Mouse (Mus musculus) forebrain, embryonic 15.5 days (tissue): ENCODE data around the gene Nrip3. TPM values are rescaled to one million over a fixed set of nuclear protein-coding genes. Genes with fewer than 3 reads are reported as not detected.

Experiments used
- ATAC-seq: fragments of 200-750 bp; cut with Nextera tagmentation; replicated peaks from 2 replicates; pipeline ENCODE4 v1.8.0; 2017; ENCODE audit warnings: mild to moderate bottlenecking, moderate TSS enrichment, moderate library complexity
- H3K27ac ChIP-seq: fragments of 300-500 bp; sonication (generic); replicated peaks from 2 replicates; pipeline ENCODE4 v1.5.1; 2015; ENCODE audit warnings: mild to moderate bottlenecking, inconsistent platforms
- H3K27me3 ChIP-seq: fragments of 300-500 bp; sonication (generic); 2 replicates; pipeline ENCODE4 v1.6.1; 2015; ENCODE audit warnings: inconsistent platforms
- H3K36me3 ChIP-seq: fragments of 300-500 bp; sonication (generic); 2 replicates; pipeline ENCODE4 v1.6.1; 2015; ENCODE audit warnings: mild to moderate bottlenecking, inconsistent platforms
- H3K4me1 ChIP-seq: fragments of 300-500 bp; sonication (generic); 2 replicates; pipeline ENCODE4 v1.6.1; 2015; ENCODE audit warnings: inconsistent platforms
- H3K4me2 ChIP-seq: fragments of 300-500 bp; sonication (generic); replicated peaks from 2 replicates; pipeline ENCODE4 v1.6.1; 2015; ENCODE audit warnings: mild to moderate bottlenecking, inconsistent platforms
- H3K4me3 ChIP-seq: fragments of 300-500 bp; sonication (generic); 2 replicates; pipeline ENCODE4 v1.5.1; 2015; ENCODE audit warnings: mild to moderate bottlenecking, inconsistent platforms
- H3K9ac ChIP-seq: fragments of 300-500 bp; sonication (generic); replicated peaks from 2 replicates; pipeline ENCODE4 v1.6.1; 2015; ENCODE audit warnings: mild to moderate bottlenecking, inconsistent platforms
- H3K9me3 ChIP-seq: fragments of 300-500 bp; sonication (generic); 2 replicates; pipeline ENCODE4 v1.6.1; 2016; ENCODE audit warnings: inconsistent platforms
- WGBS: fragments of 180-500 bp; shearing (Covaris S2); methylation state at CpG from one replicate; pipeline ENCODE4 v1.1.7; 2015; ENCODE audit warnings: mixed read lengths; 5-methylcytosine and 5-hydroxymethylcytosine counted together
- polyA plus RNA-seq: library from polyadenylated mRNA; unstranded; fragments of >200 nt; fragmentation: Nextera tagmentation; extraction: Ambion mirVana; gene quantifications from 2 replicates; pipeline ENCODE4 v1.2.1, GENCODE M21; 2015

The Nrip3 gene
- polyA plus RNA-seq, 1 experiment from 2014 or later: 6.4 TPM

- Histone ChIP-seq H3K4me3 (no peak overlapping the region), H3K9me3 (no peaks in the 10 kb centered on the region), H3K4me2 (no peak overlapping the region), H3K27ac (peak overlapping the region; percentile 29; the same call in 1 of the 2 replicates), H3K9ac (no peak overlapping the region), H3K36me3 (no peaks in the 10 kb centered on the region), H3K4me1 (peaks cover 11% of the 10 kb centered on the region), H3K27me3 (no peaks in the 10 kb centered on the region)
- WGBS: 24% methylated on average over 2 of the region's 2 CpGs
- peak; percentile 53; the same call in 1 of the 2 replicates for ATAC-seq
These were observed 17.8 kb downstream of the Nrip3 start for GRCm38 (mm10) chr7:109764009-109764408.

GRCm38 (mm10) chr7:109756291-109756690 lies 25.5 kb downstream of the Nrip3 start:
- Histone ChIP-seq H3K4me2 (no peak overlapping the region), H3K36me3 (no peaks in the 10 kb centered on the region), H3K27ac (no peak overlapping the region), H3K9me3 (no peaks in the 10 kb centered on the region), H3K27me3 (no peaks in the 10 kb centered on the region), H3K4me3 (no peak overlapping the region), H3K4me1 (peaks cover 20% of the 10 kb centered on the region), H3K9ac (no peak overlapping the region)
- ATAC-seq: no peak
- WGBS: 90% methylated on average over 3 of the region's 3 CpGs

DNA sequence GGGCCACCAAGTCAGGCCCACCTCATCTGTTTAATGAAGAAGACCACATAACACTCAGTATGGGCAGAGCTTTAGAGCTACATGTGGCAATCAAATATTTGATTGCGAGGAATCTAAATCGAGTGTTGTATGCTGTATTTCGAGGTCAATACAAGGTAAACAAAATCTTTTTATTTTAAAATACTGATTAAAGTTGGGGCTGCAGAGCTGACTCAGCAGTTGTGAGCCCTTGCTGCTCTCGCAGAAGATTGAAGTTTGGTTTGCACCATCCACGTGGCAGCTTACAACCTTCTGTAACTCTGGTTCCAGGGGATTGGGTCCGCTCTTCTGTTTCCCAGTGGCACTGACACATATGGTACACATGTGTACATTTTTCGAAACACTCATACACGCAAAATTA lies 27.8 kb downstream of the Nrip3 start:
- Histone ChIP-seq H3K4me2 (no peak overlapping the region), H3K27me3 (no peaks in the 10 kb centered on the region), H3K4me3 (no peak overlapping the region), H3K4me1 (peaks cover 27% of the 10 kb centered on the region), H3K9me3 (no peaks in the 10 kb centered on the region), H3K9ac (no peak overlapping the region), H3K27ac (no peak overlapping the region), H3K36me3 (no peaks in the 10 kb centered on the region)
- ATAC-seq: no peak
- 92% methylated on average over 8 of the region's 8 CpGs for WGBS

DNA sequence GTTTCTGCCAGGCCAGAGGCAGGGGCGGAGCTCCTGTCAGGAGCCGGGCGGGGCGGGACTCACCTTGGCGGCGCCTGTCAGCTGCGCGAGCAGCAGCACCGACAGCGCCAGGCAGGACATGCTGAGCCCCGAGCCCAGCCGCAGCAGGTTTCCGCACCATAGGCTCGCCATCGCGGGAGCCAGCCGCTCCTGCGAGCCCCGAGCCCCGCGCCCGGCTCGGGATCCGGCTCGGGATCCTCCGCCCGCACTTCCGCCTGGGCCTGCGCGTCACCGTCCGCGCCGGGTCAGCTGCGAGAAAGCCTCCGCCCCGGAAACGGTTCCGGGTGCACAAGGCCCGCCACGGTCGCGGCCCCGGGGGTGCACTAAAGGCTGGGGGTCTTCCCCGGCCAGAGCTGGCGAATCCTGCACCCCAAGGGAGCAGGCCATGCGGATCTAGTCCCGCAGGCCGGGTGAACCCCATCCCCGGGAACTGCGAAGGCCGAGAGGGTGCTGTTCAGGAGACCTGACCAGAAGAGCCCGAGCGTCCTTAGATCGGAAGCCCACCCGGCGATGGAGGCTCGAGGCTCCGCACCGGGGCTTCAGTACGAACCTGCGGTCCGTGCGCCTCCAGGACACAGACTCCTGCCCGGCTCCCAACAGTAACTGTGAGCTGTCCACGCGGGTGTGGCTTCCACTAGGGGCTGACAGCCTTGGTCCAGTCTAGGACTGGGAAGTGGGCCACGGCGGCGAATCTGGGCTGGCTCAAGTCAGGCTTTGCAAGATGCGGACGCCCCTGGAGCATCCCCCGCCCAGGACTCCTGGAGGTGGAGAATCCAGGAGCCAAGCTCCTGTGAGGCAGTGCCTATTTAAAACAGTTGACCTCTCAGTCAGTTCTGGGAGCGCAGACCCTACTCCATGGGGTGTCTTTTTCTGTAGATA lies 29.6 kb downstream of the Nrip3 start, which contains the start of gene Tmem9b:
TSS of gene Tmem9b (minus strand) at position 868 of the 918 bp plus-strand sequence.
- Histone ChIP-seq H3K9ac (peak within 1 kb of the TSS; percentile 83), H3K27ac (peak within 1 kb of the TSS; percentile 77), H3K4me1 (peaks cover 27% of the 10 kb centered on the region), H3K9me3 (no peaks in the 10 kb centered on the region), H3K36me3 (no peaks in the 10 kb centered on the region), H3K4me3 (peak within 1 kb of the TSS; percentile 89), H3K27me3 (no peaks in the 10 kb centered on the region), H3K4me2 (peak within 1 kb of the TSS; percentile 86)
- under 1% methylated on average over 72 of the region's 74 CpGs for WGBS
- peak; percentile 91 for ATAC-seq

DNA sequence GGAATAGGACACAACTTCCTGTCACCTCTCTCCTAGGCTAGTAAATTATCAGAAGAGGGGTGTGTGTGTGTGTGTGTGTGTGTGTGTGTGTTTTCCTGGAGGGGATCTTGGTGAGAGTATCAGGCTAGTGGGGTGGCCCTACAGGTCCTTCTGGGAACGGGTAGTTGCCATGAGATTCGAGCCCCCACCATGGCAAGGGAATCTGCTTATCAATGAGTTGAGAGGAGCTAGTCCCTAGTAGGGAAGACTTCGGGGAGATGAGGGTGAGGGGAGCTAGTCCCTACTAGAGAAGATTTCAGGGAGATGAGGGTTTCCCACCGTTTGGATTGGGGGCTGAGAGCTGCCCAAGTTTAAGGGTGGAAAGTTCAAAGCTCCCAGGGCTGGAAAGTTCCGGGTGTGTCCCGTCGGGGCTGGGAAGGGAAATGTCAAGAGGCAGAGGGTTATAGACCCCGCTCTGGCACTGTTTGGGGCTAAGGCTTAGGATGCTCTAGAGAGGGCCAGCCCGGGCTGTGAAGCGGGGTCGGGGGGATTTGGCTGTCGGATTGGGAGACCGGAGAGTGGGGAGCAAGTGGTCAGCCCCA lies 30.3 kb downstream of the Nrip3 start:
- ATAC-seq: peak; percentile 79
- Histone ChIP-seq H3K4me2 (peak overlapping the region; percentile 86), H3K9ac (peak overlapping the region; percentile 83), H3K4me1 (peaks cover 27% of the 10 kb centered on the region), H3K36me3 (0 out of 2 replicates have a peak, but pooled peaks cover under 1% of the 10 kb centered on the region), H3K4me3 (peak overlapping the region; percentile 89), H3K9me3 (no peaks in the 10 kb centered on the region), H3K27ac (peak overlapping the region; percentile 77), H3K27me3 (no peaks in the 10 kb centered on the region)
- 3% methylated on average over 13 of the region's 13 CpGs for WGBS

DNA sequence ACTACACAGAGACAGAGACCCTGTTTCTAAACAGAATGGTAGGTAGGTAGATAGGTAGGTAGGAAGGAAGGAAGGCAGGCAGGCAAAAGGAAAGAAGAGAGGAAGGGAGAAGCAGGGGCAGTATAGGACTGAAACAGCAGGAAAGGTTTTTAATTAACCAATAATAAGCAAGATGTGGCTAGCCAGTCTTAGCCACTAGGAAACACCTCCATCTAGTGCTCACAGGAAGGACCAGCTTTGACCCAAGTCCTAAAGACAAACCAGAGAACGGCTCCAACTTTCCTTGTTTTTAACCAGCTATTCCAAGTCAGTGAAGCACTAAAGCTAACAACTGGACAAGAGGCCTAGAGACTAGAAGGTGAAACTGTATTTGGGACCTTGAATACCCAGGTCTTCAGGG lies 34.1 kb downstream of the Nrip3 start:
- H3K4me3 ChIP-seq: no peak overlapping the region
- ATAC-seq: no peak
- H3K9ac ChIP-seq: no peak overlapping the region
- no peak overlapping the region for H3K4me2 ChIP-seq
- WGBS: 57% methylated on average over 1 of the region's 1 CpGs
- no peaks in the 10 kb centered on the region for H3K9me3 ChIP-seq
- no peaks in the 10 kb centered on the region for H3K27me3 ChIP-seq
- H3K27ac ChIP-seq: no peak overlapping the region
- peaks cover 31% of the 10 kb centered on the region for H3K36me3 ChIP-seq
- H3K4me1 ChIP-seq: peaks cover 13% of the 10 kb centered on the region

GRCm38 (mm10) chr7:109741703-109742102 lies 40.1 kb downstream of the Nrip3 start:
- Histone ChIP-seq H3K27ac (no peak overlapping the region), H3K36me3 (peaks cover 67% of the 10 kb centered on the region), H3K9me3 (no peaks in the 10 kb centered on the region), H3K4me3 (no peak overlapping the region), H3K27me3 (no peaks in the 10 kb centered on the region), H3K4me1 (no peaks in the 10 kb centered on the region), H3K9ac (no peak overlapping the region), H3K4me2 (no peak overlapping the region)
- no peak for ATAC-seq
- 90% methylated on average over 4 of the region's 4 CpGs for WGBS

- no peak overlapping the region for H3K4me3 ChIP-seq
- H3K4me2 ChIP-seq: no peak overlapping the region
- no peak for ATAC-seq
- H3K9me3 ChIP-seq: no peaks in the 10 kb centered on the region
- WGBS: 95% methylated on average over 1 of the region's 1 CpGs
- no peak overlapping the region for H3K27ac ChIP-seq
- peaks cover 67% of the 10 kb centered on the region for H3K36me3 ChIP-seq
- H3K27me3 ChIP-seq: no peaks in the 10 kb centered on the region
- H3K9ac ChIP-seq: no peak overlapping the region
- no peaks in the 10 kb centered on the region for H3K4me1 ChIP-seq
These were observed 40.8 kb downstream of the Nrip3 start for GRCm38 (mm10) chr7:109741060-109741459.

DNA sequence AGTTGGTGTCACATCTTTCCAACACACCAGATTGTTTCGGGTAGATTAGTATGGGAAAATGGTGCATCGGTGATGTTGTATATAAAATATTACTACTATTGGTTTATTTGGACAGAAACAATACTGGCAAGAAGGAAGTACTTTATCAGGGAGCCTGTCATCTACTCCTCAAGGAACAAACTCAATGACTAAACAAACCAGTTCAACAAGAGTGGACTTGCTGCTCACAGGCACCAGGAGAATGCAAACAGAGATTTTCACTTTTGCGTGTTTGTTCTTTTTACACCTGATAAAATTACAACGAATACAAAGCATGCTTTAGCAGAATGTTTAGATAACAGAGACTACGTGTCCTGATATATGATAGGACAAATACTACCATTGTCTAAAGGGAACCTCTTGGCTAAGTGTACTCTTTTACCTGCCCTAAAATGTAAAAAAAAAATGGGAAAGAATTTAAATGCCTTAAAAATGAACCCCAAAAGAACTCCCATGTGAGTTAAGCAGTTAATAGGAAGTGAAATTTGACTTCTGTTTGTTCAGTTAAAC lies 41.9 kb downstream of the Nrip3 start:
- WGBS: 93% methylated on average over 5 of the region's 5 CpGs
- H3K27ac ChIP-seq: no peak overlapping the region
- no peak for ATAC-seq
- no peak overlapping the region for H3K4me3 ChIP-seq
- no peaks in the 10 kb centered on the region for H3K27me3 ChIP-seq
- H3K9me3 ChIP-seq: no peaks in the 10 kb centered on the region
- H3K36me3 ChIP-seq: peaks cover 68% of the 10 kb centered on the region
- no peak overlapping the region for H3K9ac ChIP-seq
- no peaks in the 10 kb centered on the region for H3K4me1 ChIP-seq
- H3K4me2 ChIP-seq: no peak overlapping the region

- no peak for ATAC-seq
- H3K36me3 ChIP-seq: peaks cover 27% of the 10 kb centered on the region
- 90% methylated on average over 4 of the region's 4 CpGs for WGBS
These were observed 47.0 kb downstream of the Nrip3 start for GRCm38 (mm10) chr7:109734806-109735205.

DNA sequence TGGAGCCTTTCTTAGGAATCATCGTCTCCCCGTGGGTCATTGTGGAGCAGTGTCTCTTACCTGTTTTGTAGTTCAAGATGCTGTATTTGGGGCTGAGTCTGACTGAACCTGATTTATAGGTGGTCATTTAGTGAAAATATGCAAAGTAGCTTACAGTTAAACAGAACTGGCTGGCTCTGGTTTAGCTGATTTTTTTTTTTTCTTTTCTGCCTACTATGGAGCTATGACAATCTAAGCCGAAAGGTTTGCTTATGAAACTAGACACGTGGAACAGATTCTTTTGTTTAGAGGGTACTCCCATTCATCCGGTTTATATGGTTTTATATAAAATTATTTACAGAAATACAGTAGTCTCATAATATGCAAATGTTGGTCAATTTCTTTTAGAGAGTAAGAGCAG lies 50.2 kb downstream of the Nrip3 start, which contains the start of gene Ascl3:
TSS of gene Ascl3 (minus strand) at position 101 of the 400 bp plus-strand sequence.
- H3K4me1 ChIP-seq: no peaks in the 10 kb centered on the region
- no peak within 1 kb of the TSS for H3K4me3 ChIP-seq
- peaks cover 14% of the 10 kb centered on the region for H3K36me3 ChIP-seq
- H3K9me3 ChIP-seq: no peaks in the 10 kb centered on the region
- 92% methylated on average over 5 of the region's 5 CpGs for WGBS
- ATAC-seq: no peak
- H3K4me2 ChIP-seq: no peak within 1 kb of the TSS
- H3K27ac ChIP-seq: no peak within 1 kb of the TSS
- H3K9ac ChIP-seq: no peak within 1 kb of the TSS
- H3K27me3 ChIP-seq: no peaks in the 10 kb centered on the region

More at GRCm38 (mm10) chr7:109734806-109735205, 47.0 kb downstream of the Nrip3 start:
- Histone ChIP-seq H3K27ac (no peak overlapping the region), H3K4me2 (no peak overlapping the region), H3K27me3 (no peaks in the 10 kb centered on the region), H3K4me3 (no peak overlapping the region), H3K9ac (no peak overlapping the region), H3K4me1 (no peaks in the 10 kb centered on the region), H3K9me3 (no peaks in the 10 kb centered on the region)

- H3K27ac ChIP-seq: no peak within 1 kb of the TSS
- no peak within 1 kb of the TSS for H3K4me3 ChIP-seq
- no peaks in the 10 kb centered on the region for H3K9me3 ChIP-seq
- 94% methylated on average over 5 of the region's 5 CpGs for WGBS
- ATAC-seq: no peak
- H3K27me3 ChIP-seq: no peaks in the 10 kb centered on the region
- H3K9ac ChIP-seq: no peak within 1 kb of the TSS
- no peaks in the 10 kb centered on the region for H3K4me1 ChIP-seq
- H3K4me2 ChIP-seq: no peak within 1 kb of the TSS
- no peaks in the 10 kb centered on the region for H3K36me3 ChIP-seq
These were observed 58.1 kb downstream of the Nrip3 start, which contains the start of gene BC051019 for GRCm38 (mm10) chr7:109723697-109724096. BC051019 (minus strand) TSS chr7:109723850.
